Mouse (Mus musculus) ES-Bruce4 (cell line): ENCODE results near the gene Nr0b2.

Source experiments
- CTCF ChIP-seq: IDR thresholded peaks from one replicate; pipeline ENCODE4 v1.8.1; 2011; ENCODE audit warnings: low read depth, low read length
- EP300 ChIP-seq: IDR thresholded peaks from 2 replicates; pipeline ENCODE4 v1.6.1; 2011; ENCODE audit warnings: low read depth, low read length; ENCODE audit not compliant: insufficient read depth
- POLR2A ChIP-seq: IDR thresholded peaks from one replicate; pipeline ENCODE4 v1.8.1; 2011; ENCODE audit warnings: low read length; ENCODE audit not compliant: insufficient read depth

DNA sequence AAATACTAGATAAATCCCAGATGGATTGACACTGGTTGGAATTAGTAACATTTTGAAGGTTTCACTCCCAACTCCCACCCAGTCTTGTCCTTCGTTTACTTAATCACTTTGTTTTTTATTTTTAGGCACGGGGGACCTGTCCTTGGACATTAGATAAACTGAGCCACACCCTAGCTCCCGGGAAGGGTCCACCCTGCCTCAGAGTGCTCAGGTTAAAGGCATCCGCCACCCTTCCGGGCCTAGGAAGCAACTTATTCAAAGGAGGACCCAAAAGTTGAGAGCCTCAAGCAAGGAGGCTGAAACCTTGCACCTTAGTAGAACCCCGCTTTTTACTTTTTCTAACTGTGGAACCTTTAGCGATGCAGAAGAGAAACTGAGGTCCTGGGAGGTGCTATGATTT lies 45.9 kb downstream of the Nr0b2 start:
- TF ChIP-seq POLR2A (no peak), CTCF (no peak), EP300 (peak; percentile 88)
